Mouse (Mus musculus): ENCODE measurements around the gene Cox17.

The Cox17 gene

GRCm38 (mm10) chr16:38349881-38350280 is 3.1 kb downstream of the Cox17 start:
- no peak for DNase-seq (ENCODE audit: low spot score)

- no peak for DNase-seq (ENCODE audit: low spot score)
Measured at GRCm38 (mm10) chr16:38350361-38350855, 3.6 kb downstream of the Cox17 start.

GRCm38 (mm10) chr16:38350939-38351338 is 4.1 kb downstream of the Cox17 start:
- DNase-seq (ENCODE audit: low spot score) = no peak

- no peak for DNase-seq (ENCODE audit: low spot score)
Measured at GRCm38 (mm10) chr16:38352031-38352430, 5.2 kb downstream of the Cox17 start.

- DNase-seq (ENCODE audit: low spot score) = no peak
Measured at GRCm38 (mm10) chr16:38352851-38353250, 6.1 kb downstream of the Cox17 start.

- DNase-seq (ENCODE audit: low spot score) = no peak
Measured at GRCm38 (mm10) chr16:38353642-38354041, 6.9 kb downstream of the Cox17 start.

- DNase-seq (ENCODE audit: low spot score) = no peak
Measured at GRCm38 (mm10) chr16:38354185-38354913, 7.6 kb downstream of the Cox17 start.

- no peak for DNase-seq (ENCODE audit: low spot score)
Measured at GRCm38 (mm10) chr16:38358256-38358812, 11.5 kb downstream of the Cox17 start.

GRCm38 (mm10) chr16:38359241-38359640 is 12.4 kb downstream of the Cox17 start:
- no peak for DNase-seq (ENCODE audit: low spot score)

- DNase-seq (ENCODE audit: low spot score) = no peak
Measured at GRCm38 (mm10) chr16:38359857-38360256, 13.1 kb downstream of the Cox17 start.

- DNase-seq (ENCODE audit: low spot score) = no peak
Measured at GRCm38 (mm10) chr16:38360317-38360716, 13.5 kb downstream of the Cox17 start.

- DNase-seq (ENCODE audit: low spot score) = no peak
Measured at GRCm38 (mm10) chr16:38361933-38362332, 15.1 kb downstream of the Cox17 start, which contains the start of gene Popdc2. Popdc2 (plus strand) TSS chr16:38362209.

- DNase-seq (ENCODE audit: low spot score) = no peak
Measured at GRCm38 (mm10) chr16:38362493-38363255, 15.9 kb downstream of the Cox17 start.

- no peak for DNase-seq (ENCODE audit: low spot score)
Measured at GRCm38 (mm10) chr16:38363256-38363595, 16.4 kb downstream of the Cox17 start.

GRCm38 (mm10) chr16:38363657-38364056 is 16.9 kb downstream of the Cox17 start:
- DNase-seq (ENCODE audit: low spot score) = no peak

GRCm38 (mm10) chr16:38365390-38365789 is 18.6 kb downstream of the Cox17 start:
- DNase-seq (ENCODE audit: low spot score) = no peak

- DNase-seq (ENCODE audit: low spot score) = no peak
Measured at GRCm38 (mm10) chr16:38366231-38366630, 19.4 kb downstream of the Cox17 start.

- no peak for DNase-seq (ENCODE audit: low spot score)
Measured at GRCm38 (mm10) chr16:38368336-38368735, 21.5 kb downstream of the Cox17 start.

GRCm38 (mm10) chr16:38369000-38369399 is 22.2 kb downstream of the Cox17 start:
- DNase-seq (ENCODE audit: low spot score) = no peak

- DNase-seq (ENCODE audit: low spot score) = no peak
Measured at GRCm38 (mm10) chr16:38369431-38369830, 22.6 kb downstream of the Cox17 start.

GRCm38 (mm10) chr16:38369992-38370484 is 23.2 kb downstream of the Cox17 start:
- no peak for DNase-seq (ENCODE audit: low spot score)

GRCm38 (mm10) chr16:38370633-38371374 is 24.0 kb downstream of the Cox17 start:
- no peak for DNase-seq (ENCODE audit: low spot score)
